Mouse (Mus musculus) olfactory bulb, adult 2 months (tissue): ENCODE data around the gene Tbc1d2.
"Not testable (repeated sequence)": the region's sequence is repeated elsewhere in the genome, so short reads cannot be mapped to it uniquely, and the experiment has no call there.

Experiments
- CTCF ChIP-seq: fragments of 200-500 bp; IDR thresholded peaks from 2 replicates; pipeline ENCODE4 v1.5.1; 2012; ENCODE audit warnings: low read depth, mild to moderate bottlenecking, low read length, moderate library complexity; ENCODE audit not compliant: insufficient read depth
- POLR2A ChIP-seq: fragments of 200-500 bp; IDR thresholded peaks from 2 replicates; pipeline ENCODE4 v1.6.1; 2012; ENCODE audit warnings: mild to moderate bottlenecking, low read depth, low read length, moderate library complexity; ENCODE audit not compliant: insufficient read depth

- TF ChIP-seq CTCF, POLR2A: not testable (repeated sequence)
Observed at GRCm38 (mm10) chr4:46581577-46581976, 68.4 kb downstream of the Tbc1d2 start.
